Mouse (Mus musculus) C2C12 (cell line): Measurements from ENCODE around the gene Hps4. TPM values are rescaled to one million over a fixed set of nuclear protein-coding genes. Genes with fewer than 3 reads are reported as not detected.

Experiments used
- H3K27me3 ChIP-seq: one replicate; pipeline ENCODE4 v1.6.1; 2011; ENCODE audit not compliant: control insufficient read depth, insufficient read depth, insufficient read length
- H3K36me3 ChIP-seq: one replicate; pipeline ENCODE4 v1.6.1; 2011; ENCODE audit not compliant: control insufficient read depth, insufficient read depth
- H3K4me3 ChIP-seq: one replicate; pipeline ENCODE4 v1.5.1; 2011; ENCODE audit warnings: mild to moderate bottlenecking, control low read depth; ENCODE audit not compliant: poor library complexity, insufficient read depth, severe bottlenecking
- H3K79me2 ChIP-seq: one replicate; pipeline ENCODE4 v1.6.1; 2011; ENCODE audit not compliant: control insufficient read depth, insufficient read depth
- H3K79me3 ChIP-seq: one replicate; pipeline ENCODE4 v1.6.1; 2011; ENCODE audit warnings: low read depth, control low read depth
- H3ac ChIP-seq: one replicate; pipeline ENCODE3; 2011; ENCODE audit warnings: low read depth; ENCODE audit not compliant: control insufficient read depth, insufficient read length
- CEBPB ChIP-seq: IDR thresholded peaks from one replicate; pipeline ENCODE4 v1.6.1; 2011; ENCODE audit warnings: low read depth, mild to moderate bottlenecking, control low read depth, moderate library complexity
- CTCF ChIP-seq: IDR thresholded peaks from one replicate; pipeline ENCODE4 v1.5.1; 2011; ENCODE audit not compliant: control insufficient read depth, insufficient read depth, insufficient read length
- FOSL1 ChIP-seq: IDR thresholded peaks from one replicate; pipeline ENCODE4 v1.8.0; 2011; ENCODE audit warnings: mild to moderate bottlenecking, low read length; ENCODE audit not compliant: poor library complexity, insufficient read depth, severe bottlenecking
- MAX ChIP-seq: IDR thresholded peaks from one replicate; pipeline ENCODE4 v1.6.1; 2011; ENCODE audit warnings: mild to moderate bottlenecking, control low read depth
- MYOD1 ChIP-seq: IDR thresholded peaks from one replicate; pipeline ENCODE4 v1.6.1; 2011; ENCODE audit warnings: low read depth; ENCODE audit not compliant: control insufficient read depth, insufficient read length
- MYOG ChIP-seq: IDR thresholded peaks from one replicate; pipeline ENCODE4 v1.6.1; 2011; ENCODE audit not compliant: control insufficient read depth, insufficient read length; ENCODE audit errors: extremely low read depth
- USF1 ChIP-seq: IDR thresholded peaks from one replicate; pipeline ENCODE4 v1.6.1; 2011; ENCODE audit warnings: low read depth, mild to moderate bottlenecking, control low read depth, moderate library complexity
- polyA plus RNA-seq: library from polyadenylated mRNA; unstranded; fragments of >200 nt; fragmentation: generic; extraction: Trizol; gene quantifications from one replicate; pipeline ENCODE4 v1.2.1, GENCODE M21; 2012; ENCODE audit warnings: missing spikeins

The Hps4 gene
- polyA plus RNA-seq, 1 experiment, result 16.1 TPM

GRCm38 (mm10) chr5:112349169-112349568 is 6.3 kb downstream of the Hps4 start:
- TF ChIP-seq MAX (no peak), FOSL1 (no peak), MYOG (no peak), CEBPB (no peak), MYOD1 (no peak), CTCF (no peak), USF1 (no peak)
- peaks cover 12% of the 10 kb centered on the region for H3K36me3 ChIP-seq
- peaks cover 1% of the 10 kb centered on the region for H3K79me2 ChIP-seq
- no peaks in the 10 kb centered on the region for H3K79me3 ChIP-seq
- no peaks in the 10 kb centered on the region for H3K27me3 ChIP-seq
- no peak overlapping the region for H3K4me3 ChIP-seq
- no peak overlapping the region for H3ac ChIP-seq

- Histone ChIP-seq H3K4me3 (no peak overlapping the region), H3K36me3 (peaks cover 2% of the 10 kb centered on the region), H3K79me2 (no peaks in the 10 kb centered on the region), H3K27me3 (no peaks in the 10 kb centered on the region), H3ac (no peak overlapping the region), H3K79me3 (no peaks in the 10 kb centered on the region)
- TF ChIP-seq FOSL1 (no peak), MAX (no peak), MYOD1 (no peak), CTCF (no peak)
These were observed 12.6 kb downstream of the Hps4 start for GRCm38 (mm10) chr5:112355493-112355892.

GRCm38 (mm10) chr5:112355910-112356309 is 13.0 kb downstream of the Hps4 start, which contains the start of gene Gm6583:
Gene Gm6583, minus strand, starts transcription at chr5:112356033.
- no peak for TF ChIP-seq MYOD1
- no peak for TF ChIP-seq FOSL1
- TF ChIP-seq MAX, result no peak
- TF ChIP-seq MYOG, result no peak
- no peak for TF ChIP-seq CEBPB
- H3K79me2 ChIP-seq, result no peaks in the 10 kb centered on the region
- no peaks in the 10 kb centered on the region for H3K27me3 ChIP-seq
- H3K36me3 ChIP-seq, result no peaks in the 10 kb centered on the region
- H3K4me3 ChIP-seq, result no peak within 1 kb of the TSS
- no peak within 1 kb of the TSS for H3ac ChIP-seq
- H3K79me3 ChIP-seq, result no peaks in the 10 kb centered on the region

- TF ChIP-seq FOSL1, result no peak
- no peak for TF ChIP-seq USF1
- TF ChIP-seq MYOD1, result no peak
- no peak for TF ChIP-seq CTCF
- no peak for TF ChIP-seq CEBPB
- no peak for TF ChIP-seq MAX
- H3K36me3 ChIP-seq, result no peaks in the 10 kb centered on the region
- H3K79me3 ChIP-seq, result no peaks in the 10 kb centered on the region
- no peak overlapping the region for H3ac ChIP-seq
- no peaks in the 10 kb centered on the region for H3K79me2 ChIP-seq
- no peaks in the 10 kb centered on the region for H3K27me3 ChIP-seq
- no peak overlapping the region for H3K4me3 ChIP-seq
These were observed 13.4 kb downstream of the Hps4 start for GRCm38 (mm10) chr5:112356322-112356721.

- Histone ChIP-seq H3K79me3 (no peaks in the 10 kb centered on the region), H3K27me3 (no peaks in the 10 kb centered on the region), H3K36me3 (no peaks in the 10 kb centered on the region), H3K79me2 (no peaks in the 10 kb centered on the region), H3ac (no peak overlapping the region), H3K4me3 (no peak overlapping the region)
- TF ChIP-seq FOSL1 (no peak), MAX (no peak), MYOD1 (no peak), USF1 (no peak), CEBPB (no peak), CTCF (no peak), MYOG (no peak)
These were observed 16.6 kb downstream of the Hps4 start for GRCm38 (mm10) chr5:112359520-112359919.

- Histone ChIP-seq H3K27me3 (no peaks in the 10 kb centered on the region), H3K79me2 (no peaks in the 10 kb centered on the region), H3K4me3 (no peak overlapping the region), H3ac (no peak overlapping the region), H3K79me3 (no peaks in the 10 kb centered on the region), H3K36me3 (no peaks in the 10 kb centered on the region)
- no peak for TF ChIP-seq CTCF
- no peak for TF ChIP-seq MAX
- TF ChIP-seq FOSL1, result no peak
- no peak for TF ChIP-seq USF1
- TF ChIP-seq MYOG, result no peak
- TF ChIP-seq MYOD1, result no peak
- no peak for TF ChIP-seq CEBPB
These were observed 17.2 kb downstream of the Hps4 start for GRCm38 (mm10) chr5:112360077-112360476.
